ENCODE assay signal across 19 mouse cellular contexts in the genomic region with DNA sequence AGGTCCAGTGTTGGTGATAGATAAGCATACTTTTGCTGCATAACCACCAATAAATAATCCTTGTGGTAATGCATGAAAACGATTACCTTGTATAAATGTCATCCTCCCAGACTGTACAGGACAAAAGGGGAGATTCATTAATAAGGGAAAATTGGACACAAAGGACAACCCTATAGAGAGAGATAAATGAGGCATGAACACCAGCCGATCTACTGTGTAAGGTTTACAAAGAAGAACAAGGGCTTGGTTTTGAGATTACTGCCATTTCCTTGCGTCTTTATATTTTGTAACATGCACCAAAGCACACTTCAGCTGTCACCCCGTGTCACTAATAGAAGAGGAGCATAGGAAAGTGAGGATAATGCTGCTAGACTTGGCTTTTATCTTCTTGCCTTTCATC.
"Had no signal": no experiment of that assay in that cellular context is flagged by ENCODE, and none has a peak within 500 bp of the region (broad histone marks: within the 10 kb centered on the region; RNA-seq: fewer than 3 reads in every experiment).

No protein-coding gene starts in this region.

- H3K9ac ChIP-seq: liver, embryonic 13.5 days; liver, embryonic 15.5 days; liver, postnatal 0 days; lung, embryonic 15.5 days; midbrain, embryonic 12.5 days; neural tube, embryonic 12.5 days; stomach, embryonic 15.5 days had no signal

- H3K36me3 ChIP-seq: liver, embryonic 13.5 days; liver, embryonic 15.5 days; lung, embryonic 15.5 days; midbrain, embryonic 12.5 days; neural tube, embryonic 12.5 days; stomach, embryonic 15.5 days had no signal

- DNase-seq: liver, embryonic 13.5 days; liver, postnatal 0 days; lung, adult 2 months; lung, postnatal 14 days; lung, postnatal 36 days; right cerebral cortex, postnatal 14 days; thymus, adult 2 months; thymus, postnatal 25 days; thymus, postnatal 4 days had no signal

- H3K9me3 ChIP-seq: liver, embryonic 13.5 days; liver, embryonic 15.5 days; lung, embryonic 15.5 days; megakaryocyte, embryonic 14.5 days; midbrain, embryonic 12.5 days; neural tube, embryonic 12.5 days; stomach, embryonic 15.5 days had no signal

- H3K27me3 ChIP-seq: liver, embryonic 13.5 days; liver, embryonic 15.5 days; lung, embryonic 15.5 days; megakaryocyte, embryonic 14.5 days; neural tube, embryonic 12.5 days; stomach, embryonic 15.5 days had no signal

- H3K4me1 ChIP-seq: liver, embryonic 13.5 days; liver, embryonic 15.5 days; lung, embryonic 15.5 days; megakaryocyte, embryonic 14.5 days; stomach, embryonic 15.5 days had no signal

- ATAC-seq: liver, postnatal 0 days; lung, postnatal 0 days had no signal

- H3K4me2 ChIP-seq: liver, embryonic 11.5 days; liver, embryonic 13.5 days; liver, embryonic 15.5 days; lung, embryonic 15.5 days; midbrain, embryonic 12.5 days; neural tube, embryonic 12.5 days; stomach, embryonic 15.5 days had no signal

- H3K27ac ChIP-seq: liver, embryonic 13.5 days; liver, embryonic 15.5 days; lung, embryonic 15.5 days; macrophage; midbrain, embryonic 12.5 days; neural tube, embryonic 12.5 days; stomach, embryonic 15.5 days; stomach, postnatal 0 days had no signal

- H3K4me3 ChIP-seq: liver, embryonic 13.5 days; liver, embryonic 15.5 days; lung, embryonic 15.5 days; megakaryocyte, embryonic 14.5 days; midbrain, embryonic 12.5 days; neural tube, embryonic 12.5 days; stomach, embryonic 15.5 days had no signal
